Mouse (Mus musculus): ENCODE data around the gene Tns4. TPM values are rescaled to one million over a fixed set of nuclear protein-coding genes. Genes with fewer than 3 reads are reported as not detected.
A peak's percentile ranks its signal among the peaks of the same experiment; 100 is the strongest.

The Tns4 gene
- polyA plus RNA-seq, 1 experiment from 2014 or later, result 1.3 TPM

- no peak overlapping the region for H3K4me3 ChIP-seq (ENCODE audit: low read length)
- no peak overlapping the region for H3K27ac ChIP-seq (ENCODE audit: low read length)
- H3K9ac ChIP-seq (ENCODE audit: low read depth, low read length), result no peak overlapping the region
- WGBS, result 52% methylated on average over 5 of the region's 5 CpGs
- H3K4me2 ChIP-seq (ENCODE audit: low read depth, low read length), result no peak overlapping the region
- no peak for ATAC-seq
- H3K9me3 ChIP-seq (ENCODE audit: control insufficient read depth, low read length), result no peaks in the 10 kb centered on the region
- no peaks in the 10 kb centered on the region for H3K27me3 ChIP-seq (replicated peaks; ENCODE audit: control insufficient read depth, insufficient read depth, low read length)
- H3K4me1 ChIP-seq (ENCODE audit: control insufficient read depth, insufficient read depth, low read length), result peaks cover 32% of the 10 kb centered on the region
- H3K36me3 ChIP-seq (ENCODE audit: control insufficient read depth, insufficient read depth, low read length), result no peaks in the 10 kb centered on the region
Observed at GRCm38 (mm10) chr11:99130736-99131462, 41.8 kb upstream of the Tns4 start.

GRCm38 (mm10) chr11:99129287-99129686, 40.2 kb upstream of the Tns4 start:
- no peaks in the 10 kb centered on the region for H3K27me3 ChIP-seq (replicated peaks; ENCODE audit: control insufficient read depth, insufficient read depth, low read length)

GRCm38 (mm10) chr11:99127785-99128682, 38.9 kb upstream of the Tns4 start:
- Histone ChIP-seq H3K4me3 (ENCODE audit: low read length) (no peak overlapping the region), H3K4me2 (ENCODE audit: low read depth, low read length) (no peak overlapping the region), H3K9ac (ENCODE audit: low read depth, low read length) (no peak overlapping the region), H3K4me1 (ENCODE audit: control insufficient read depth, insufficient read depth, low read length) (peaks cover 25% of the 10 kb centered on the region), H3K27ac (ENCODE audit: low read length) (no peak overlapping the region), H3K36me3 (ENCODE audit: control insufficient read depth, insufficient read depth, low read length) (no peaks in the 10 kb centered on the region), H3K9me3 (ENCODE audit: control insufficient read depth, low read length) (no peaks in the 10 kb centered on the region), H3K27me3 (replicated peaks; ENCODE audit: control insufficient read depth, insufficient read depth, low read length) (no peaks in the 10 kb centered on the region)
- no peak for ATAC-seq
- 78% methylated on average over 18 of the region's 18 CpGs for WGBS

More at GRCm38 (mm10) chr11:99129287-99129686, 40.2 kb upstream of the Tns4 start:
- no peak for ATAC-seq
- Histone ChIP-seq H3K4me3 (ENCODE audit: low read length) (no peak overlapping the region), H3K9me3 (ENCODE audit: control insufficient read depth, low read length) (no peaks in the 10 kb centered on the region), H3K27ac (ENCODE audit: low read length) (no peak overlapping the region), H3K36me3 (ENCODE audit: control insufficient read depth, insufficient read depth, low read length) (no peaks in the 10 kb centered on the region), H3K4me1 (ENCODE audit: control insufficient read depth, insufficient read depth, low read length) (peaks cover 30% of the 10 kb centered on the region), H3K4me2 (ENCODE audit: low read depth, low read length) (no peak overlapping the region), H3K9ac (ENCODE audit: low read depth, low read length) (no peak overlapping the region)
- WGBS, result 53% methylated on average over 2 of the region's 2 CpGs

- H3K27me3 ChIP-seq (replicated peaks; ENCODE audit: control insufficient read depth, insufficient read depth, low read length), result no peaks in the 10 kb centered on the region
- peak; percentile 73 for ATAC-seq
- H3K4me3 ChIP-seq (ENCODE audit: low read length), result no peak overlapping the region
- WGBS, result 25% methylated on average over 5 of the region's 5 CpGs
- H3K36me3 ChIP-seq (ENCODE audit: control insufficient read depth, insufficient read depth, low read length), result no peaks in the 10 kb centered on the region
- no peak overlapping the region for H3K4me2 ChIP-seq (ENCODE audit: low read depth, low read length)
- peak overlapping the region; percentile 12 for H3K27ac ChIP-seq (ENCODE audit: low read length)
- H3K9me3 ChIP-seq (ENCODE audit: control insufficient read depth, low read length), result no peaks in the 10 kb centered on the region
- peak overlapping the region; percentile 16; the same call in 1 of the 2 replicates for H3K9ac ChIP-seq (ENCODE audit: low read depth, low read length)
- peaks cover 16% of the 10 kb centered on the region for H3K4me1 ChIP-seq (ENCODE audit: control insufficient read depth, insufficient read depth, low read length)
Observed at GRCm38 (mm10) chr11:99126482-99127253, 37.6 kb upstream of the Tns4 start.

- ATAC-seq, result no peak
- Histone ChIP-seq H3K9me3 (ENCODE audit: control insufficient read depth, low read length) (no peaks in the 10 kb centered on the region), H3K4me2 (ENCODE audit: low read depth, low read length) (no peak overlapping the region), H3K36me3 (ENCODE audit: control insufficient read depth, insufficient read depth, low read length) (no peaks in the 10 kb centered on the region), H3K27me3 (replicated peaks; ENCODE audit: control insufficient read depth, insufficient read depth, low read length) (no peaks in the 10 kb centered on the region), H3K9ac (ENCODE audit: low read depth, low read length) (no peak overlapping the region), H3K27ac (ENCODE audit: low read length) (0 out of 2 replicates have a peak overlapping the region, but pooled peaks have one; percentile 13), H3K4me1 (ENCODE audit: control insufficient read depth, insufficient read depth, low read length) (peaks cover 18% of the 10 kb centered on the region), H3K4me3 (ENCODE audit: low read length) (no peak overlapping the region)
- 49% methylated on average over 10 of the region's 10 CpGs for WGBS
Observed at GRCm38 (mm10) chr11:99124635-99125029, 35.5 kb upstream of the Tns4 start.

- Histone ChIP-seq H3K27ac (ENCODE audit: low read length) (0 out of 2 replicates have a peak overlapping the region, but pooled peaks have one; percentile 13), H3K9me3 (ENCODE audit: control insufficient read depth, low read length) (no peaks in the 10 kb centered on the region), H3K9ac (ENCODE audit: low read depth, low read length) (no peak overlapping the region), H3K4me1 (ENCODE audit: control insufficient read depth, insufficient read depth, low read length) (peaks cover 18% of the 10 kb centered on the region), H3K4me3 (ENCODE audit: low read length) (no peak overlapping the region), H3K4me2 (ENCODE audit: low read depth, low read length) (no peak overlapping the region), H3K36me3 (ENCODE audit: control insufficient read depth, insufficient read depth, low read length) (no peaks in the 10 kb centered on the region), H3K27me3 (replicated peaks; ENCODE audit: control insufficient read depth, insufficient read depth, low read length) (no peaks in the 10 kb centered on the region)
- ATAC-seq, result no peak
- WGBS, result 48% methylated on average over 15 of the region's 15 CpGs
Observed at GRCm38 (mm10) chr11:99123977-99124634, 35.0 kb upstream of the Tns4 start.

GRCm38 (mm10) chr11:99122703-99123102, 33.6 kb upstream of the Tns4 start:
- Histone ChIP-seq H3K27ac (ENCODE audit: low read length) (no peak overlapping the region), H3K4me2 (ENCODE audit: low read depth, low read length) (no peak overlapping the region)
- WGBS, result 67% methylated on average over 3 of the region's 3 CpGs

GRCm38 (mm10) chr11:99121218-99121631, 32.1 kb upstream of the Tns4 start:
- Histone ChIP-seq H3K9ac (ENCODE audit: low read depth, low read length) (no peak overlapping the region), H3K4me1 (ENCODE audit: control insufficient read depth, insufficient read depth, low read length) (peaks cover 6% of the 10 kb centered on the region; the same call in 1 of the 2 replicates), H3K27me3 (replicated peaks; ENCODE audit: control insufficient read depth, insufficient read depth, low read length) (no peaks in the 10 kb centered on the region), H3K36me3 (ENCODE audit: control insufficient read depth, insufficient read depth, low read length) (no peaks in the 10 kb centered on the region), H3K27ac (ENCODE audit: low read length) (no peak overlapping the region), H3K9me3 (ENCODE audit: control insufficient read depth, low read length) (no peaks in the 10 kb centered on the region), H3K4me2 (ENCODE audit: low read depth, low read length) (no peak overlapping the region), H3K4me3 (ENCODE audit: low read length) (no peak overlapping the region)
- ATAC-seq, result no peak
- 74% methylated on average over 14 of the region's 14 CpGs for WGBS

More at GRCm38 (mm10) chr11:99122703-99123102, 33.6 kb upstream of the Tns4 start:
- Histone ChIP-seq H3K4me1 (ENCODE audit: control insufficient read depth, insufficient read depth, low read length) (peaks cover 15% of the 10 kb centered on the region), H3K9me3 (ENCODE audit: control insufficient read depth, low read length) (no peaks in the 10 kb centered on the region), H3K27me3 (replicated peaks; ENCODE audit: control insufficient read depth, insufficient read depth, low read length) (no peaks in the 10 kb centered on the region), H3K9ac (ENCODE audit: low read depth, low read length) (no peak overlapping the region), H3K36me3 (ENCODE audit: control insufficient read depth, insufficient read depth, low read length) (no peaks in the 10 kb centered on the region), H3K4me3 (ENCODE audit: low read length) (no peak overlapping the region)
- no peak for ATAC-seq

All from intestine, embryonic 16.5 days (tissue).